Mouse (Mus musculus): ENCODE measurements around the gene Nfat5.

Nfat5 gene

DNA sequence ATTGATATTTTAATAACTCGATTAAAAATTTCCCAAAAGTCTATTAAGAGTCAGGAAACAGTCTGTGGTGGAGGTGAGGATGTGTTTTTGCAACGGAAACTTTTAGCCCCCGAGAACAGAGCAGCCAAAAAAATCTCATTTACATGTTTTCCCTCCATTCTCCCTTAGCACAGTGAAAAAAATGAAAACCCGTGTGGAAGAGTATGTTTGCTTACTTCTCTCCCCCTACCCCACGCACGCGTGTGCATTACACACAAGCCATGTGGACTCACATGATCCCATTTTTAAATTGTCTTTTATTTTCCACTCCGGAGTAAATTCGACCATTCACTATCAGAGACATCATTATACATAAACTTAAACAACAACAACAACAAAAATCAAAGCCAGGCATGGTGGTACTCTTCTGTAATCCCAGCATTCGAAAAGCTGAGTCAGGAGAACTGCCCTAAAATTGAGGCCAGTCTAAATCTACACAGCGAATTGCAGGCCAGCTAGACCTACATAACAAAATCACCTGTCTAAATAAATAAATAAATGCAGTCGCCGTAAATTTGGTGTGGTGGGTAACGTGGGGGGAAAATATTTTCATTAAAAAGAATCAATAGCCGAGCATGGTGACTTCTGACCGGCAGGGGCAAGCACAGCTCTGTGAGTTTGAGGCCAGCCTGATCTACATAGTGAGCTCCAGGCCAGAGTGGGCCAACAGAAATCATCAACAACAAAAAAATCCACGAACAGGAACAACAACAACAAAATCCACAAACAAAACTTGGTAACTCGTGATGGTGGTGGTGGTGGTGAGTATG is 947 bp upstream of the Nfat5 start:
- no peak for DNase-seq (ENCODE audit: low spot score in 2 of 2)

DNA sequence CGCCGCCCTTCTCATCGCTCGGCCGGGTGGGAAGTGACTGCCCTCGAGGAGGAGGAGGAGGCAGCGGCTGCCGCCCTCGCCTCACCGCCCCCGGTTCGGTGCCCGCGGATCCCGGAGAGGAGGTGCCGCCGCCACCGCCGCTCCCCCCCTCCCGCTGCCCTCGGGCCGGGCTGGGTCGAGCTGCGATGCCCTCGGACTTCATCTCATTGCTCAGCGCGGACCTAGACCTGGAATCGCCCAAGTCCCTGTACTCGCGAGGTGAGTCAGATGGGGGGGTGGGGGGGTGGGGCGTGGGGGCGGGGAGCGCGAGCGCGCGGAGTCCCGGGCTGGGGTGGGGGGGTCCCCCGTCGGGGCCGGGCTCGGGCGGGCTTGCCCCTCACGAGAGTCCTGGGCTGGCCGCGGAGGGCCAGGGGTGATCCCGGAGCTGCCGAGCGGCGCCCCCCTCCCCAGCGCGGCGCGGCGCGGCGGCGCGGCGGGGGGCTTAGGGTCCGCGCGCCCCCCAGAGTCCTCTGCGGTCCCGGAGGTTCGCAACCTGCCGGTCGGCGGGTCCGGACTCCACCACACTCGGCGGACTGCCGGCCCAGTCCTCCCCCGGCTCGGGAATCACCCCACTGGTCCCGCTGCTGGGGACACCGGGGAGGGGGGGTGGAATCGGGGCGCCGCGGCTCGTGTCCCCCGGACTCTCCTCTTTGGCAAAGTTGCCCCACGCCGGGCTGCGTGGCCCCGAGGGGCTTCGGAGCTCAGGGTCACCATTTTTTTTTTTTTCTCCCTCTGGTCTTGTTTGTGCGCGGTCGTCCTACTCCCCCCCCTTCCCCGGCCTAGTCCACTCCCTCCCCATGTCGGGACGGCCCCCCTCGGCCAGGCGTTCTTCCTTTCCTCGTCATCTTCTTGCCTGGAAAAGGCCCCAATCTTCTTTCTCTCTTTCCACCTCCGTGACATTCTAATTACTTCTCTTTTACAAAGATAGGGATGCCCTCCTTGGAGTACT is 665 bp downstream of the Nfat5 start:
- DNase-seq (ENCODE audit: low spot score in 2 of 2), result peak; percentile 11 to 14

- DNase-seq (ENCODE audit: low spot score in 2 of 2), result no peak
Observed at GRCm38 (mm10) chr8:107295450-107295849, 2.2 kb downstream of the Nfat5 start.

- no peak for DNase-seq (ENCODE audit: low spot score in 2 of 2)
Observed at GRCm38 (mm10) chr8:107311876-107312275, 18.6 kb downstream of the Nfat5 start.

GRCm38 (mm10) chr8:107324142-107324541 is 30.9 kb downstream of the Nfat5 start:
- DNase-seq (ENCODE audit: low spot score in 2 of 2), result peak; percentile 44 to 67

DNA sequence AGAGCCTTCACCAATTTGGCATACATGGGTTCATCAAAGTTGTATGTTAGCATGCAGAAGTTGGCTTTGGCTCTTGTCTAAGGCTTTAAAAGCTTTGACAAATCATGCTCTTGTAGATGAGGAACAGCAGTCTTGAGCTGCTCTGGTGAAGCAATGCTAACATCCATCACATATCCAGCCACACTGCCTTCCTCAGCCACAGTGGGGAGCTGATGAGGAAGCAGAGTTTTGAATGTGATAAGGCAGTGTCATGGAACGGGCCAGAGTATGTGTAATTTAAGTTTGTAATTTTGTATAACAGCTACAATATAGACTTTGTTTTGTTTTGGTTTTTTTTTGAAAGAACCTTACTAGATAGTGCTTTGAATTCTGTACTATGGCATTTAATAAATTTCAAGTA is 36.3 kb downstream of the Nfat5 start:
- DNase-seq (ENCODE audit: low spot score in 2 of 2), result no peak

GRCm38 (mm10) chr8:107336480-107336879 is 43.2 kb downstream of the Nfat5 start:
- no peak for DNase-seq (ENCODE audit: low spot score in 2 of 2)

DNA sequence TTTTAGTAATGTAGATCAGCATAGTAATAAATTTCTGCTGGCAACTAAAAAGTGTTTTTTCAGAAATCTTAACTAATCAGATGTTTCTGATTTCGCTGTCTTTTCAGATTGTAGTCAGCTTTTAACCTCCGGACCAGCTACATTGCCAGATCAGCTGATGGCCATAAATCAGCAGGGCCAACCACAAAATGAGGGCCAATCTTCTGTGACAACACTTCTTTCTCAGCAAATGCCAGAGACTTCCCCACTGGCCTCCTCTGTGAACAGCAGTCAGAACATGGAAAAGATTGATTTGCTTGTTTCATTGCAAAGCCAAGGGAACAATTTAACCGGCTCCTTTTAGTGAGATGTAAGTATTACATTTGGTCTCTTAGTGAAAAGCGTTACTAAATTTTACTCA is 77.0 kb downstream of the Nfat5 start:
- DNase-seq (ENCODE audit: low spot score in 2 of 2), result no peak

DNA sequence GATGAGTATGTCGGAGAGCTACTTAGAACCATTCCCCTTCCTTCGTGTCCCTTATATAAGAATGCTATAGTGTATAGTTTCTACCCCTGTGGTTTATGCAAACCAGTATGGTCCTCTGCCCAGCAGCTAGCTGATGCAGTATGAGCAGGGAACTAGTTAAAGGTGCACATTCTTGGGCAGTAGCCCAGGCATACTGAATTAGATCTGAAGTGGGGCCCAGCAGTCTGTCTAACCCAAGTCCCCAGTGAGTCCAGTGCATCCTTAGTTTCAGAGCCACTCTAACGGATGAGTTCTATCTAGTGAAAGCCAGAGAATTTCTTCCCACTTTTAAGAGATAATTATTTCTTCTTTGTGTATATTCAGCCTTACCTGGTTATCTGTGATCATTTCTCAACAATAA is 84.1 kb downstream of the Nfat5 start:
- DNase-seq (ENCODE audit: low spot score in 2 of 2), result no peak

- DNase-seq (ENCODE audit: low spot score in 2 of 2), result no peak
Observed at GRCm38 (mm10) chr8:107380734-107381133, 87.5 kb downstream of the Nfat5 start.

DNA sequence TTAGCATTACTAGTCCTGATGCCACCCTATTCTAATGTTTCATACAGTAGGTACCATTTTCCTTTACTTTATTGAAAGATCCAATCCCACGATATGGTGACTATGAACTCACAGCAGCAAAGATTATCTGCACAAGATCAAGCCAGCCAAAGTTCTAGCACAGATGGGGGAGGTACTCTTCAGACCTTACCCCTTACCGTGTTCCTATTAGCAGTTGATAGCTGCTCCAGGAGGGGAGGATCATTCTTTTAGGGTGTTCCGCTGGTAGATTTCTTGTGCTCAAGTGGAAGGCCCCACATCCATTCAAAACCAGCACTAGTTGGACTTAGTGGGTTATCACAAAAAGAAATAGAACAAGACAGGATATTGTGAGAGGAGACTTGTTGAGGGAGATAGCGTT is 88.4 kb downstream of the Nfat5 start:
- DNase-seq (ENCODE audit: low spot score in 2 of 2), result no peak

DNA sequence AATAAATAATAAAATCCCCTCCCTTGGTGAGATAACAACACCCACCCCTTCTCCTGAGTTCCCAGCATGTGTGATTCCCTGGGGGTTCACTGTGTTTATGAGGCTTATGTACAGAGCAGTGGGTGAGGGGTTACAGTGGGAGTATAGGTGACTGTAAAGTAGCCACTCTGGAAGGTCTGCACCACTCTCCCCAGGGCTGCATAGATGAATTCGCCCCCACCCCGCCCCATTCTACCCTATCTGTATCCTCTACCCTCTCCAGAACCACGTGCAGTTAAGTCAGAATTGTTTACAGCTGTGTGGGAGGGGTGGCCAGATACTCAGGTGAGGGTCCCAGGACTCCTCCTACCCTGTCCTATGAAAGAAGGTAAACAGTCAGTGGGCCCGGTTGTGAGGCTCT is 89.6 kb downstream of the Nfat5 start:
- no peak for DNase-seq (ENCODE audit: low spot score in 2 of 2)

DNA sequence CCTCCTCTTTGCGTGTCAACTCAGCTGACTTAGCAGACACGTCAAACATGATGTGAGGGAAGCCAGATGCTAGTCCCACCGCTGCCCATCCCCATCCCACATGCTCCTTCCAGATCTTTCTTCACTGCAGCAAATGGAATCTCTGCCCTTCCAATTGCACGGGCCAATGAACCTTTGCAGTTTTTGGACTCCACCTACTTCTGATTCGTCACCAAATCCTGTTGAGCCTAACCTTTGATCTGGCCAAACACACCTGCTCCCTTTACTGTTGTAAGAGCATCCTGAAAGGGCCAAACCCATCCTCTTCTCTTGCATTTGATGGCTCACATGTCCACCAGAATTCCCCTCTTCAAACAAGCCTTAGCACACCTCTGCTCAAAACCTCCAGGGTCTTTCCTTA is 91.4 kb downstream of the Nfat5 start:
- DNase-seq (ENCODE audit: low spot score in 2 of 2), result no peak

DNA sequence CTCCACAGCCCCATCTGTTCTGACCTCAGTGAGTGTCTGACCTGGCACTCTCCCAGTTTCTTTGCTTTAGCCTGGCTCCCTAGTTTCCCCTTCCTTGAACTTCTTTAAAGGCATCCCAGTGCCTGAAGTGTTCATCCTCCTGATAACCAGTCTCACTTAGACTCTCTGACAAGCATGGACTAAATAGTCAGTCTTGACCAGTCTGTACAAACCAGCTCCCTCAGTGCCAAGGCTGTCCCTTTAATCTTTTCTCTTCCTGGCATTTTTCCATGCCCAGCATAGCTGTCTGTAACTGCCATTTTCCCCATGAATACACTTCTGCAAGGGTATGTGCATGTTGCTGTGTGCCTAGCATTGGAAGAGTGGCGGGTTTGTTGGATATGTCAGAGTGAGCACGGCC is 91.8 kb downstream of the Nfat5 start:
- DNase-seq (ENCODE audit: low spot score in 2 of 2), result no peak

DNA sequence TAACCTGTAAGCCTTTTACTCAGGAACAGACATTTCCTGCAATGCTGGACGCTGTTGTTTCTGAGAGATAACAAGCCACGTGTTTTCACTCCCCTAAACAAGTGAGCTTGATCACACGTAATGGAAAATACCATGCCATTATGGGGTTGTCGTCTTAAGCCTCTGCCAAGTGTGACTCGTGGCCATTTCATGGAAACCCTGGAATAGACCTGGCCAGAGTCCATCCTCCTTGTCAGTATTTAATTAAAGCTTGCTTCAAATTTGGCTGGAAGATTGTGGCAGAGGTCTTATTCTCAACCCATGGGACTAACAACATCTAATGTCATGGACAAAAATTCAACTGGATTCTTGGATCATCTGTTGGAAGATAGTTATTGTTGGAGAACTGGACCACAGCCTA is 92.9 kb downstream of the Nfat5 start:
- DNase-seq (ENCODE audit: low spot score in 2 of 2), result no peak

DNA sequence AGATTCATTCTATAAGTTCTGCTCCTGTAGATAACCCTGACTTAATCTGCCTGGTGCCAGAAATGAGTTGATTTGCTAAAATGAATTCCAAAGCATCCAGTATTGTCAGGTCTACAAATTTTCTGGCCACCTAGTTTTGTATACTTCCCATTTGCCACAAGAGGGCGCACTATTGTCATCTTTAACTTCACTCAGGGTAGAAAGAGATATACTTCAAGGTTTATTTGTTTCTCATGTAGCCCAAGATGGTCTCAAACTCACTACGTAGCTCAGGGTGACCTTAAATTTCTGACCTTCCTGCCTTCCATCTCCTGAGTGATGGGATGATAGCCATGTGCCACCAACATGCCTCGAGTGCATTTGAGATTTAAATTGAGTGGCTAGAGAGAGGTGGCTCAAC is 93.4 kb downstream of the Nfat5 start:
- DNase-seq (ENCODE audit: low spot score in 2 of 2), result no peak

- DNase-seq (ENCODE audit: low spot score in 2 of 2), result no peak
Observed at GRCm38 (mm10) chr8:107387861-107388260, 94.6 kb downstream of the Nfat5 start.

DNA sequence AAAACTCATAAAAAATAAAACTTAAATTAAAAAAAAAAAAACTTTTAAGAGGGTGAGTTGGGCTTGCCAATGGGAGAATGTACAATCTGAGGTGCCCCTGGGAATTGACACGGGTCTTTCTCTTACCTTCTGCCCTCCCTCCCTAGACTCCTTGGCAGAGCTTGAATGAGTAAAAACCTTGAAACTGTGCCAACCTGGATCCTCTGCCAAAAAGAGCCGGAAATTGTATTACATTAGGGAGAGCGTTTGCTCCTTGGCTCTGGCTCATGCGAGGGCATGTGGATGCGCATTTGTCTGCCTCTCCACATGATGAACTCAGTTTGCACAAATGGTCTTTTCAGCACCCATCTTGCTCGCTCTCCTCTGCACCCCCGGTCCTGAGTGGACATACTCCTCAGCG is 96.3 kb downstream of the Nfat5 start:
- peak in 1 of 2 experiments; percentile 20 for DNase-seq (ENCODE audit: low spot score in 2 of 2)

DNA sequence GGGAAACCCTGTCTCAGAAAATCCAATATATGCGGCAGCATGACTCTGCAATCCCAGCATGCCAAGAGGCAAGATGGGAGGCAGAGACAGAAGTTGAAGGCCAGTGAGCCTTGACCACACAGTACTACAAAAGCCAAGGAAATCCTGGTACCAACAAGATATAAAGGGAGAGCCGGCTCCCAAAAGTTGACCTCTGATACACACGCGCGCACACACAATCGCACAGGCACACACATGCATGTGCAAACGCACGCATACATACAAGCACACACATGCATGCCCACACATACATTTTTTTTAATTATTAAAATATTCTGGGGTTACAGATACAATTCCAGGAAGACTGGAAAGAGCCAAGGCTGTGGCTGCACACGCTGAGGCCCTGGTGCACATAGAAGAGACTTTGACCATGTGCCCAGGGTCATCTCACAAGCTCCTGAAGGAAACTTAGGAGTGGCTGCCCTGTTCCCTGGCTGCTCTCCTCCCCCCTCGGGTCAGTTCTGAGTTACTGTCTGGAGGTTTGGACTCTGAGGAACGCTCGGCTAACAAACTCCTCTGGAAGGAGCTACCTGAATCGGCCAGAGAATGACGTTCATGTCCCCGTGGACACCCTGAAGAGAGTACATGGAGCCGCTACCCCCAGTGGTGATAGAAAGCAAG is 97.3 kb downstream of the Nfat5 start:
- no peak for DNase-seq (ENCODE audit: low spot score in 2 of 2)

GRCm38 (mm10) chr8:107391136-107391516 is 97.9 kb downstream of the Nfat5 start:
- DNase-seq (ENCODE audit: low spot score in 2 of 2), result no peak

- no peak for DNase-seq (ENCODE audit: low spot score in 2 of 2)
Observed at GRCm38 (mm10) chr8:107395397-107395796, 102.1 kb downstream of the Nfat5 start.

- DNase-seq (ENCODE audit: low spot score in 2 of 2), result no peak
Observed at GRCm38 (mm10) chr8:107396106-107396670, 102.9 kb downstream of the Nfat5 start.
